Mouse (Mus musculus): ENCODE measurements around the gene Dmpk.

The Dmpk gene

DNA sequence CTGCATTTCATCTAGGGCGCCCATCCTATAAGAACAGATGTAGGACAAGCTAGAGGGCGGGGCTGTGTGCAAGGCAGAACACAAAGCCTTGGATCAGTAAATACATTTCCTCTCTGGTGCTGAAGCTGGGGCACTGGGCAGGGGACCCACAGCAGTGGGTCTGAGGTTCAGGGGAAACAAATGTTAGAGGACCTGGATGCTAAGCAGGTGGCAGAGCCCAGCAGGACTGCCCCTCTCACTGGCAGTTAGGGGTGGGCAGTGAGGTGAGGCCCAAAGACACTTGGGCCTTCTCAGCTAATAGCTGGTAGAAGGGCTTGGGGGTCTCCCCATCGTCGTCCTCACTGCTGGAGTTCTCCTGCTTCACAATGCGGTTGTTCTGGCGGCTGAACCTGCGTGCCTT, 15.2 kb downstream of the Dmpk start:
- DNase-seq = peak; percentile 91

DNA sequence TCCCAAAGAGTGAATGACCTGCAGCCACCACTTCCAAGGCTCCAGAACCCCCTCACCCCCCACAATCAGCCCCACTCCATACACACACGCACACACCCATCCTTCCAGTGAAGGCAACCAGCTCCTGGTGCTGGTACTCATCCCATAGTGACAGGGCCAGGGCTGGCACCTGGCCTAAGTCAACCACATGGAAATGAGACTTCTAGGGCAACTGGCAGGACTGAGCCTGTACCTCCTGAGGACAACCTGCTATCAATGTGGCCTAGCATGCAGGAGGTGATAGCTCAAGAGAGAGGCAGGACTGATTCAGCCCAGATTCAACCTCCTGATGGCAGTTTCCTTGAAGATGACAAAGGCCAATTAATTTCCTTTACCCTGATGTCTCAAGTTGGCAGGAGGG, 16.6 kb downstream of the Dmpk start:
- DNase-seq = peak; percentile 92

DNA sequence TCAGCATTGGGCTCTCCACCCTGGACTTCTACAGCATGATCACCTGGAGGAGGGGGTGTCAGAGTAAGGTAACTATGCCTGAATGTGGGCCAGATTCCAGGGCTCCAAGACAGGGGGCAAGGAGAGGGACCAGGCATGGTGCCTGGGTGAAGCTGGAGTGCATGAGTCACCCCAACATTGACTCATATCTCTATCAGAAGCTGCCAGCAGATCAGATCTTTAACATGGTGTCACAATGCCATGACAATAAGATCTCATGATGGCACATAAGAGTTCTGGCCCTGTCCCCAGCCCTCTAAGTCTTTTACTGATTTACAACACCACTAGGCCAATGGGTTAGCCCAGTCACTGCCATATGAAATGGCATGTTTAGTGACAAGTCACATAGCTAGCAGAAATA, 20.1 kb downstream of the Dmpk start:
- no peak for DNase-seq

GRCm38 (mm10) chr7:19104486-19104885, 20.8 kb downstream of the Dmpk start:
- DNase-seq = no peak

DNA sequence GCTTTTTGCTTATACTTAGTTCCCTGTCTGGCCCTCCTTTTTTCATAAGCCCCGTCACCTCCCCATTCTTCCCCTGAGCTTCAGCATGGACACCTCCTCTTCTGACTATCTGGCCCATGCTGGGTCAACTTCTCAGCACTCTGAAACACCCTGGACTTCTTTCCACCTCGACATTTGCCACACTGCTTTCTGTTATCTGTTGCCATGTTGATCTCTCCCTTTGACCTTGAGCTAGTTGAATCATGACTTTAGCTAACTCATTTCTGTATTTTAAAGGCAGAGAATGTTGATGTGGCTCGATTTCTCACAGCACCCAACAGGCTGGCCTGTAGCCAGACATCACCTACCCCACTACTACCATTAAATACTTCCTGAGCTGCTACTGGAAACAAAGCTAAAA, 23.8 kb downstream of the Dmpk start:
- no peak for DNase-seq

- DNase-seq = no peak
These were observed 25.9 kb downstream of the Dmpk start for GRCm38 (mm10) chr7:19109565-19109964.

DNA sequence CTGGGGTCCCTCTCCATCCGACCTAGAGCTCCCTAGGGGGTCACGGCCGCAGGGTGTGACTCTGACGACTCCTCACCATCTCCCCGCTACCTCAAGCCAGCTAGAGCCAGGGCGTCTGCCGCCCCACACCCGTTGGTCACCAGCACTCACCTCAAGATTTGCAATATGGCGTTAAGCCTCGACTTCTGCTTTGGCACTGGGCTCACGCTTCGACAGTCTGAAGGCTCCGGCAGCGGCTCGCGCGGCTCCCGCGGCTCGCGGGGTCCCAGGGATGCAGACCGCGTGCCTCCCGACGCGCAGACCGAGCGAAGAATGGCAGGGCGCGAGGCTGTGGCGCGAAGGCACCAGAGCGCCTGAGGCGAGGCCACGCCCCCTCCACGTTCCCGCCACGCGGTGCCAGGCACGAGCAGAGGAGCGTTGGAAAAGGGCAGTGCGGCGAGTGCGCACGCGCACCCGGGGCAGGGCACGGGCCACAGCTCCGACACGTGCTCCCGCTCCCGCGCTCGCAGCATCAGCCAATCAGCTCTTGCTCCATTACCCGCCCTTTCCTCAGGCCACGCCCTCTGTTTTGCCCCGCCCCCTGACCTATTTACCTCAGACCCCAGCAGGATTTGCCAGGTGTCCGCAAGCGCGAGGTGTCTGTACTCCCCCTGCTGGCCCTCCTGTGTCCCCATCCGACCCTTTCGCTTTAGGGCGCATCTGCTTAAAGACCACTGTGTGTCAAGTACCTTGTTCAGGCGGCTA, 34.6 kb downstream of the Dmpk start, which contains the start of gene Gm4969:
TSS of gene Gm4969 (minus strand) at position 341 of the 744 bp plus-strand sequence.
- peak; percentile 97 for DNase-seq

DNA sequence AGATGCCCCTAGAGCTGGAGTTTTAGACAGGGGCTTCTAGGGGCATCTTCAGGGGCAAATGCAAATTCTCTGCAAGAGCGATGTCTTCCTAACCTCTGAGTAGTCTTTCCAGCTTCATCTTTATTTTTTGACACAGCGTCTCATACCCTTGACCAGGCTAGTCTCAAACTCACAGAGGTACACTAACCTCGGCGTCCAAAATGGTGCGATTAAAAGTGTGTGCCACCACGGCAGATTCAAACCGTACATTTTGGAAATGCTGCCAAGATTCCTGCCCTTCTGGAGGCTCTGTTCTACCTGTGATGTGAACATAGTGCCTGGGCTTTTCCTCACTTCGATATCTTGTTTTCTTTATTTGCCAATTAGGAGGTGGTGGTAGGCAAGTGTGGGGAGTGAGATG, 35.4 kb downstream of the Dmpk start:
- DNase-seq = peak; percentile 93

GRCm38 (mm10) chr7:19119631-19120429, 36.2 kb downstream of the Dmpk start, which contains the start of gene Fbxo46:
TSS of gene Fbxo46 (plus strand) at chr7:19119859.
- peak; percentile 100 for DNase-seq

- no peak for DNase-seq
These were observed 38.0 kb downstream of the Dmpk start for GRCm38 (mm10) chr7:19121686-19122085.

DNA sequence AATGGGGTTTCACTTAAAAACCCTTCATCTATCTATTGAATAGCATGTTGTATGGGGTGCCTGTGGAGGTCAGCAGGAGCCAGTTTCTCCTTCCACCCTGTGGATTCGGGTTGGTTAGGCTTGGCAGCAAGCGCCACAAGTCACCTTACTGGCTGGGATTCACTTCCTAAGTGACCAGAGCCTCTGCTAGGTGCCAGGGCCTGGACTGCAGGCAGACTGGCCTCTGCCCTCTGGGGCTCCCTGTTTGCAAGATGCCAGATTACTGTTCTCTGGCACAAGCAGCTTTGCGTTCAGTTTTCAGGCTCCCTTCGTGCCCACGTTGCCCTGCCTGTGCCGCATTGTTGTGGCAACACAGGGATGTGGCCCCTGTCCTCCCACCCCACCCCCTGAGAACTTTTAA, 41.1 kb downstream of the Dmpk start:
- DNase-seq = no peak

DNA sequence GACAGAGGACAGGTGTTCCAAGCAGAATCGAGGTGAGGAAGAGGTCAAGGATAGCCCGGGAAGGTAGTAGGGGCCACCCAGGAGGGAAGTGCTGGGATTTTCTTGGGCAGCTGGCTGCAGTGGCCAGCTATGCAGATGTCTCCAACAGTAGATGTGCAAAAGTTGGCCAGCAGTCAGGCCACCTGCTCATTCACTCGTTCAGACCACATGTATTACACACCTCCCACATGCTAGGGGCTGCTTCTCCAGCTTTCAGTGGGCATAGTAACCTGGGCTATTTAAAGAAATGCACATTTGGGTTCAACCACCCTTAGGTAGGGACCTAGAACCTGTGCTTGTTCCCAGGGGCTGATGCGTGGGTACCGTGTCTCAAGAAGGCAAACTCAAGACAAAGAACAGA, 44.1 kb downstream of the Dmpk start:
- DNase-seq = no peak

GRCm38 (mm10) chr7:19129396-19129795, 45.7 kb downstream of the Dmpk start:
- DNase-seq = no peak

DNA sequence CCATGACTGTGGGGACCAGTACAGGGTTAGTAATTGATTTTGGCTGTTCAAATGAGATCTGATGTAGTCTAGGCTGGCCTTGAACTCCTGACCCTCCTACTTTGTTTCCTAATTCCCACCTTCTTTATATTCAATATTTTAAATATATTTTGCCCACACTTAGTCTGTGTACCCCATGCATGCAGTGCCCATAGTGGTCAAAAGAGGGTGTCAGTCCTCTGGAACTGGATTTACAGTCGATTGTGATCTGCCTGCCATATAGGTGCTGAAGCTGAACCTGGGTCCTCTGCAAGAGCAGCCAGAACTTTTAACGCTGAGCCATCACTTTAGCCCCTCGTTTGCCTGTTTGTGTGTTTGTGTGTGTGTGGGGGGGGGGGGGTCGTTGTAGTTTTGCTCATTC, 47.0 kb downstream of the Dmpk start:
- no peak for DNase-seq

- peak; percentile 100 for DNase-seq
These were observed 47.7 kb downstream of the Dmpk start for GRCm38 (mm10) chr7:19131324-19131848.

GRCm38 (mm10) chr7:19136168-19136567, 52.5 kb downstream of the Dmpk start:
- peak; percentile 92 for DNase-seq

- peak; percentile 94 for DNase-seq
These were observed 53.2 kb downstream of the Dmpk start for GRCm38 (mm10) chr7:19136673-19137334.

DNA sequence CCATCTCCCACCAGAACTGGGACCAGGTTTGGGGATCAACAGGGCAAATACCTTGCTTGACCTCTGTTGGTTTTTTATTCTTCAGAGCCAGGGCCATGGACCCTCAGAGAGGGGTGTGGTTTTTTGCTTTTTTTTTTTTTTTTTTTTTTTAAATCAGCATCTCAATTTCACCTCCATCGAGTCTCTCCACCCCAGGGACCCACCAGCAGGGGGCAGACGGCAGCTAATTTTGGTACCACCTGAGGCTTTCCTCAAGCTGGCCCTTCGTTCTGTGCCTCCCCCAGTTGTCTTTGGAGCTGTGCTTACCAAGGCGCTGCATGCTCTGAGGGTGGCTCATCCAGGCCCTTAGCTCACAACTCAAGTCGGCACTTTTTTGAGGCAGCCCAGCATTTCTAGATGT, 53.7 kb downstream of the Dmpk start:
- DNase-seq = peak; percentile 90
